Mouse (Mus musculus): Measurements from ENCODE around the gene Rhox3c.
"Not testable (repeated sequence)": the region's sequence is repeated elsewhere in the genome, so short reads cannot be mapped to it uniquely, and the experiment has no call there.

Gene Rhox3c

DNA sequence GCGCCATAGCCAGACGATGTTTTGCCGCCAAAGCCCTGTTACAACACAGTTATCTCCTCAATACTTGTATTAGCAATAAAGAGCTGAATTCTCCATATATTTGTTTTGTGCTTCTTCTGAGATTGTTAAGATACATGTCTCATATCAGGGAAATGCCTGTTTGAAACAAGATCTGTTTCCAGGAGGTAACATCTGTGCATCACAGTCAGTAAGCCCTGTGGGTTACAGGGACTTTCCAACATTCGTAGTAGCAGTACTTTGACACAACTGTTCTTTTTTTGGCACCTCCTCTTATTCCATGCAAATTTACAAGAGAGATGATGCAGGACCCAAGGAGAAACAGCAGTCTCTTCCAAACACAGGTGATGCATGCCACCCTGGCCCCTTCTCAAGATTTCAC, at the start of gene Rhox3c:
Rhox3c (plus strand) TSS at position 301 of the 400 bp plus-strand sequence.
- in situ Hi-C loops (cut with MboI, MseI), result not testable (repeated sequence)

DNA sequence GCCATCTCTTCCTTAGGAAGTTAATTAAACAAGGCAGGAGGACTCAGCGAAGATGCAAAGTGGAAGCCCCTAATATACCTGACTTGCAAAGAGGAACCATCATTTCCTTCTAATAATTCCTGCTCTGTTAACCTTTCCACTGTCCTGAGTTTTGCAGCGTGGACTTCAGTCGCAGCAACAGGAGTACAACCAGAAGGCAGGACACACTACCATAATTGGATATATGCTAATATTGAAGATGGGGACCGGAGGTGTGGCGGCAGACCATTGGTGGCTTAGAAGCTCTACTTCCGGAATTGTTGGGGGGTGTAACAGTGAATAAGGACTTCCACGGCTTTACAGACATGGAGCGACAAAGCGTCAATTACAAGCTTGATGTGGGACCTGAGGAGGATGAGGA, 46.6 kb upstream of the Rhox3c start, which contains the start of gene Rhox2b:
Rhox2b (plus strand) TSS at position 301 of the 400 bp plus-strand sequence.
- in situ Hi-C loops (cut with MboI, MseI), result not testable (repeated sequence)

DNA sequence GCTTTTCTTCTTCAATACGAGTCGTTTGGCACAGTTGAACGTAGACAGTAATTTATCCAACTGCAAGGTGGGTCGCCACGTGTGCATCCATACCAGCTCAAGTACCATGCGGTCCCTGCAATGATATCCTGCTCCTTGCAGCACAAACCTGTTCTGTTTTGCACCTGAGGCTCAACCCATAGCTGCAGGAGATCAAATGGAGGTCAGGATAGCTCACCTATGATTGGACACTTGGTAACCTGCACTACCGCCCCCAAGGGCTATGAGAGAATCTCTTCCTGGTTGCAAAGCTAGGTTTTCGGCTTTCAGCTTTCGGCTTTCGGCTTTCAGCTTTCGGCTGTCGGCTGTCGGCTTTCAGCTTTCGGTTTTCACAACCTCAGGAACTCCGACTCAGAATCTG, 26.2 kb upstream of the Rhox3c start, which contains the start of gene Rhox4b:
Rhox4b (plus strand) TSS at position 301 of the 400 bp plus-strand sequence.
- in situ Hi-C loops (cut with MboI, MseI), result loop anchor here (25.0 kb wide), 1 partner anchor 380 kb away; the partner anchor contains the start of gene Rhox5

DNA sequence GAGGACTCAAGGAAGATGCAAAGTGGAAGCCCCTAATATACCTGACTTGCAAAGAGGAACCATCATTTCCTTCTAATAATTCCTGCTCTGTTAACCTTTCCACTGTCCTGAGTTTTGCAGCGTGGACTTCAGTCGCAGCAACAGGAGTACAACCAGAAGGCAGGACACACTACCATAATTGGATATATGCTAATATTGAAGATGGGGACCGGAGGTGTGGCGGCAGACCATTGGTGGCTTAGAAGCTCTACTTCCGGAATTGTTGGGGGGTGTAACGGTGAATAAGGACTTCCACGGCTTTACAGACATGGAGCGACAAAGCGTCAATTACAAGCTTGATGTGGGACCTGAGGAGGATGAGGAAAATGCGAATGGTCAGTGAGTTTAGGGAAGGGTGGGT, 5.0 kb upstream of the Rhox3c start, which contains the start of gene Rhox2c:
Rhox2c (plus strand) TSS at position 301 of the 400 bp plus-strand sequence.
- in situ Hi-C loops (cut with MboI, MseI), result loop anchor here (5.0 kb wide), 1 partner anchor 119 kb away; the partner anchor contains the start of gene Rhox2f

DNA sequence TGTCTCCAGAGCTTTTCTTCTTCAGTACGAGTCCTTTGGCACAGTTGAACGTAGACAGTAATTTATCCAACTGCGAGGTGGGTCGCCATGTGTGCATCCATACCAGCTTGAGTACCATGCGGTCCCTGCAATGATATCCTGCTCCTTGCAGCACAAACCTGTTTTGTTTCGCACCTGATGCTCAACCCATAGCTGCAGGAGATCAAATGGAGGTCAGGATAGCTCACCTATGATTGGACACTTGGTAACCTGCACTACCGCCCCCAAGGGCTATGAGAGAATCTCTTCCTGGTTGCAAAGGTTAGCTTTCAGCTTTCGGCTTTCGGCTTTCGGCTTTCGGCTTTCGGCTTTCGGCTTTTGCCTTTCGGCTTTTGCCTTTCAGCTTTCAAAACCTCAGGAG, 21.7 kb downstream of the Rhox3c start, which contains the start of gene Rhox4c:
Rhox4c (plus strand) TSS at position 301 of the 400 bp plus-strand sequence.
- in situ Hi-C loops (cut with MboI, MseI), result not testable (repeated sequence)

DNA sequence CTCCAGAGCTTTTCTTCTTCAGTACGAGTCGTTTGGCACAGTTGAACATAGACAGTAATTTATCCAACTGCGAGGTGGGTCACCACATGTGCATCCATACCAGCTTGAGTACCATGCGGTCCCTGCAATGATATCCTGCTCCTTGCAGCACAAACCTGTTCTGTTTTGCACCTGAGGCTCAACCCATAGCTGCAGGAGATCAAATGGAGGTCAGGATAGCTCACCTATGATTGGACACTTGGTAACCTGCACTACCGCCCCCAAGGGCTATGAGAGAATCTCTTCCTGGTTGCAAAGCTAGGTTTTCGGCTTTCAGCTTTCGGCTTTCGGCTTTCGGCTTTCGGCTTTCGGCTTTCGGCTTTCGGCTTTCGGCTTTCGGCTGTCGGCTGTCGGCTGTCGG, 55.7 kb downstream of the Rhox3c start, which contains the start of gene Rhox4d:
Rhox4d (plus strand) TSS at position 301 of the 400 bp plus-strand sequence.
- in situ Hi-C loops (cut with MboI, MseI), result loop anchor here (25.0 kb wide), 1 partner anchor 127 kb away; the partner anchor contains the start of genes Rhox3a2 and Rhox4a2
